Mouse (Mus musculus): ENCODE measurements around the gene Scrn1.

DNA sequence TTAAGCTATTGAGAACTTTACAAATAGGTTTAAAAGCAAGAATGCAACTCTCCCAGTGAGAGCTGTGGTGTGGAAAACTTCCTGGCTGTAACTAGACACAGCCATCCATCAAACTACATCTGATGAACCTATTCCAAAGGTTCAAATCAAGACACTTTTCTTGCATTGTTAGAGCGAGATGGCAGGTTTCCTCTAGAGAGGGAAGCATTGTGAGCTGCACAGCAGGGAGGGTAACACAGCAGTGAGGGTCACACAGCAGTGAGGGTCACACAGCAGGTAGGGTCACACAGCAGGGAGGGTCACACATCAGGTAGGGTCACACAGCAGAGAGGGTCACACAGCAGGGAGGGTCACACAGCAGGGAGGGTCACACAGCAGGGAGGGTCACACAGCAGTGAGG, 21.9 kb upstream of the Scrn1 start:
- TF ChIP-seq POLR2A (IDR thresholded peaks at IDR 0.05; ENCODE audit: borderline replicate concordance, control insufficient read depth, low read depth, low read length) = no peak
- TF ChIP-seq CTCF (IDR thresholded peaks at IDR 0.05; ENCODE audit: control insufficient read depth, insufficient read depth, low read length) = no peak

Measured in bone marrow, adult 2 months (tissue).